Mouse (Mus musculus): Measurements from ENCODE around the gene Micu2. TPM values are rescaled to one million over a fixed set of nuclear protein-coding genes. Genes with fewer than 3 reads are reported as not detected.
"Not testable (repeated sequence)": the region's sequence is repeated elsewhere in the genome, so short reads cannot be mapped to it uniquely, and the experiment has no call there.

Micu2 gene
- polyA plus RNA-seq, 2 experiments: 42.7 to 67.1 TPM

DNA sequence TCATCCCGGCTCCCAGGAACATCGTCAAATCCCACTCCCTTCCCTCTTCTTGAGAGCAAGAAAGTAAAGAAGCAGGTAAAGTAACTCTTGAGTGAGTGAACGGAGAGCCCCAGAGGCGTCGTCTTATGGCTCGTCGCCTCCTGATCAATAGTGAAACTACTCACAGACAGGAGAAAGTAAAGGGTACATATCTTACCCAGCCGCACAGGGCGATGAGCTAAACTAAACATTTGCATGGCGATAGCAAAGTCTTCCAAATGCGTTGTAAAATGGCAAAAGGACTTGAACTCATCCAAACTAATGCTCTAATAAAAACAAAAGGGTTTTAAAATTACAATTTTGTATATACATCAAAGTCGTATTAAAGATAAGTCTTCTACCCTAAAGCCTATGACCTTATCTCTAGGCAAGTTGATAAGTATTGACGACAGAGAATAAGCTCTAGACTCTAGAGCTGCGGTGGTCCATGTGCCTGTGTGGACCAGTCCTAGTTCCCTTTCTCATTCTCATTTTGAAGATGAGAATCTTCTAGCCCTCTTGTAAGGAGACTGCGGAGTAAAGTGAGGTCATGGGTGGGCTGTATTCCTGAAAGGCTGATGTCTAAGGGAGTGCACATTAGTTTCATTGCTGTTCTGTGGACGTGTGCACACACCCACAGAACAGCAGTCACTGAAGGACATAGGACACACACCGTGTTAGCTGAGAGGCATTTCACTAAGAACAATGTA is 79.8 kb downstream of the Micu2 start:
- H3K4me3 ChIP-seq (replicated peaks; ENCODE audit: low read length): no peak overlapping the region
- no peak overlapping the region for H3K9ac ChIP-seq (ENCODE audit: low read depth, low read length, severe bottlenecking)
- H3K27ac ChIP-seq (replicated peaks; ENCODE audit: low read depth, low read length): no peak overlapping the region
- DNase-seq (ENCODE audit: low spot score) (no peak), ATAC-seq (ENCODE audit: low FRiP score, low read depth) (no peak)
- no peaks in the 10 kb centered on the region for H3K4me1 ChIP-seq (ENCODE audit: control insufficient read depth, insufficient read depth, low read length)
- H3K36me3 ChIP-seq (ENCODE audit: control insufficient read depth, insufficient read depth, low read length): peaks cover 39% of the 10 kb centered on the region
- H3K4me2 ChIP-seq (replicated peaks; ENCODE audit: low read depth, low read length, severe bottlenecking): no peak overlapping the region
- no peaks in the 10 kb centered on the region for H3K27me3 ChIP-seq (ENCODE audit: control insufficient read depth, insufficient read depth, low read length)
- H3K9me3 ChIP-seq (ENCODE audit: control insufficient read depth, low read length): no peaks in the 10 kb centered on the region
- 95% methylated on average over 17 of the region's 17 CpGs for WGBS
- no peak for TF ChIP-seq POLR2A (IDR thresholded peaks at IDR 0.05; ENCODE audit: borderline replicate concordance, extremely low read depth, insufficient read depth, insufficient read length)

DNA sequence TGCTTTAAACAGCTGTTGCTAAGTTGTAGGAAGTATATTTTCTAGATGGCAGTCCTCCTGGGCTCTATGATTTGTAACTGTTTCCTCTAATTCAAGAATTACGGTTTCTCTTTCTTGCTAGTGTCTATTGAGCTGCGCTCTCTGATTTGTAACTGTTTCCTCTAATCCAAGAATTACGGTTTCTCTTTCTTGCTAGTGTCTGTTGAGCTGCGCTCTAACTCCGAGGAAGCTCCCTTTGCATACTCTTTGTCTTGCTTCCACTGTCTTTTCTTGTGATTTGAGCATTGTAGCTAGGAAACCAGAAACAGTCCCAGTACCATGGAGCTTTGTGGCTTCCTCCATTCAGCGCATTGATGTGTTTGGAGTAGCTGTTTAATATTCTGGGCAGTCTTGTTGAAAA is 83.7 kb downstream of the Micu2 start:
- Histone ChIP-seq H3K9ac (ENCODE audit: low read depth, low read length, severe bottlenecking) (no peak overlapping the region), H3K4me3 (replicated peaks; ENCODE audit: low read length) (no peak overlapping the region), H3K27ac (replicated peaks; ENCODE audit: low read depth, low read length) (no peak overlapping the region), H3K27me3 (ENCODE audit: control insufficient read depth, insufficient read depth, low read length) (no peaks in the 10 kb centered on the region), H3K36me3 (ENCODE audit: control insufficient read depth, insufficient read depth, low read length) (peaks cover 22% of the 10 kb centered on the region), H3K9me3 (ENCODE audit: control insufficient read depth, low read length) (no peaks in the 10 kb centered on the region), H3K4me1 (ENCODE audit: control insufficient read depth, insufficient read depth, low read length) (no peaks in the 10 kb centered on the region), H3K4me2 (replicated peaks; ENCODE audit: low read depth, low read length, severe bottlenecking) (no peak overlapping the region)
- DNase-seq (ENCODE audit: low spot score) (no peak), ATAC-seq (ENCODE audit: low FRiP score, low read depth) (no peak)
- 74% methylated on average over 6 of the region's 6 CpGs for WGBS
- TF ChIP-seq POLR2A (IDR thresholded peaks at IDR 0.05; ENCODE audit: borderline replicate concordance, extremely low read depth, insufficient read depth, insufficient read length): no peak

DNA sequence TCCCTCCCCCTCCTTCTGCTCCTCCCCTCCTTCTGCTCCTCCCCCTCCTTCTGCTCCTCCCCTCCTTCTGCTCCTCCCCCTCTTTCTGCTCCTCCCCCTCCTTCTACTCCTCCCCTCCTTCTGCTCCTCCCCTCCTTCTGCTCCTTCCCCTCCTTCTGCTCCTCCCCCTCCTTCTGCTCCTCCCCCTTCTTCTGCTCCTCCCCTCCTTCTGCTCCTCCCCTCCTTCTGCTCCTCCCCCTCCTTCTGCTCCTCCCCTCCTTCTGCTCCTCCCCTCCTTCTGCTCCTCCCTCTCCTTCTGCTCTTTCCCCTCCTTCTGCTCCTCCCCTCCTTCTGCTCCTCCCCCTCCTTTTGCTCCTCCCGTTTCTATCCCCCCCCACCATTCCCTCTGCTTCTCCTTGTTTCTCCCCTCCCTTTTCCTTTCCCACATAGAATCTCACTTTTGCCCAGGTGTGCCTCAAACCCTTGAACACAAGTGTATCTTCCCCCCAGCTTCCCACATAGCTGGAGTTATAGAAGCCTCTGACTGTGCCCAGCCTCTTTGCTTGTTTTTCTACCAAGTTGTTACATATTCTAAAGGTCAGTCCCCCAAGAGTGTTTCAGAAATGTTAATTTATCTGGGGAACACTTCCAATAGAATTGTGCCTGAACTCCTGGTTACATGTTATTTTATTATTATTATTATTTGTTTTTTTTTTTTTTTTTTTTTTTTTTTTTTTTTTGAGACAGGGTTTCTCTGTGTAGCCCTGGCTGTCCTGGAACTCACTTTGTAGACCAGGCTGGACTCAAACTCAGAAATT is 86.7 kb downstream of the Micu2 start:
- H3K9me3 ChIP-seq (ENCODE audit: control insufficient read depth, low read length); ATAC-seq (ENCODE audit: low FRiP score, low read depth); H3K9ac ChIP-seq (ENCODE audit: low read depth, low read length, severe bottlenecking); H3K27ac ChIP-seq (replicated peaks; ENCODE audit: low read depth, low read length); H3K4me3 ChIP-seq (replicated peaks; ENCODE audit: low read length); H3K27me3 ChIP-seq (ENCODE audit: control insufficient read depth, insufficient read depth, low read length); H3K4me2 ChIP-seq (replicated peaks; ENCODE audit: low read depth, low read length, severe bottlenecking); DNase-seq (ENCODE audit: low spot score); H3K4me1 ChIP-seq (ENCODE audit: control insufficient read depth, insufficient read depth, low read length): not testable (repeated sequence)
- peaks cover 10% of the 10 kb centered on the region; the same call in 1 of the 2 replicates for H3K36me3 ChIP-seq (ENCODE audit: control insufficient read depth, insufficient read depth, low read length)
- WGBS: 66% methylated on average over 1 of the region's 1 CpGs

DNA sequence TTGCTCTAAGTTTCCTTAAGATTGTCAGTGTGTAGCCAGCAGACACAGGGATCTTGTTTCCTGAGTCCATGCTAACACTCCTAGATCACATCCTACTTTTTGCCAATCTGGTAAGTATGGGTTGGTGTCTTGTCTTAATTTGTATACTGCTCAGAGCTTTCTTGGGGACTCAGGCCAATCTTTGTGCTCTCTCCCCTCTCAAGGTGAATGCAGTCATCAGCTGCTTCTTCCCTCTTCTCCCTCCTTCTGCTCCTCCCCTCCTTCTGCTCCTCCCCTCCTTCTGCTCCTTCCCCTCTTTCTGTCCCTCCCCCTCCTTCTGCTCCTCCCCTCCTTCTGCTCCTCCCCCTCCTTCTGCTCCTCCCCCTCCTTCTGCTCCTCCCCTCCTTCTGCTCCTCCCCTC is 87.3 kb downstream of the Micu2 start:
- H3K9ac ChIP-seq (ENCODE audit: low read depth, low read length, severe bottlenecking); H3K9me3 ChIP-seq (ENCODE audit: control insufficient read depth, low read length); ATAC-seq (ENCODE audit: low FRiP score, low read depth); H3K4me1 ChIP-seq (ENCODE audit: control insufficient read depth, insufficient read depth, low read length); H3K4me3 ChIP-seq (replicated peaks; ENCODE audit: low read length); H3K36me3 ChIP-seq (ENCODE audit: control insufficient read depth, insufficient read depth, low read length); DNase-seq (ENCODE audit: low spot score); H3K4me2 ChIP-seq (replicated peaks; ENCODE audit: low read depth, low read length, severe bottlenecking); H3K27ac ChIP-seq (replicated peaks; ENCODE audit: low read depth, low read length); H3K27me3 ChIP-seq (ENCODE audit: control insufficient read depth, insufficient read depth, low read length): not testable (repeated sequence)

GRCm38 (mm10) chr14:57911316-57911715 is 87.7 kb downstream of the Micu2 start:
- TF ChIP-seq POLR2A (IDR thresholded peaks at IDR 0.05; ENCODE audit: borderline replicate concordance, extremely low read depth, insufficient read depth, insufficient read length): no peak
- ATAC-seq (ENCODE audit: low FRiP score, low read depth): no peak
- H3K36me3 ChIP-seq (ENCODE audit: control insufficient read depth, insufficient read depth, low read length): 0 out of 2 replicates have a peak, but pooled peaks cover 6% of the 10 kb centered on the region
- no peak overlapping the region for H3K4me3 ChIP-seq (replicated peaks; ENCODE audit: low read length)
- WGBS: 76% methylated on average over 4 of the region's 4 CpGs
- H3K9ac ChIP-seq (ENCODE audit: low read depth, low read length, severe bottlenecking): no peak overlapping the region
- H3K4me1 ChIP-seq (ENCODE audit: control insufficient read depth, insufficient read depth, low read length): no peaks in the 10 kb centered on the region
- no peak overlapping the region for H3K27ac ChIP-seq (replicated peaks; ENCODE audit: low read depth, low read length)
- DNase-seq (ENCODE audit: low spot score): no peak
- H3K27me3 ChIP-seq (ENCODE audit: control insufficient read depth, insufficient read depth, low read length): no peaks in the 10 kb centered on the region
- H3K9me3 ChIP-seq (ENCODE audit: control insufficient read depth, low read length): no peaks in the 10 kb centered on the region
- H3K4me2 ChIP-seq (replicated peaks; ENCODE audit: low read depth, low read length, severe bottlenecking): no peak overlapping the region
